In genomic region chr2:28446515-28447314, GRCm38 (mm10) we compare ENCODE assay signal across 8 mouse cellular contexts. TPM values are rescaled to one million over a fixed set of nuclear protein-coding genes. Genes with fewer than 3 reads are reported as not detected.
DNase-seq lines count a peak whose midpoint lies in the region; ATAC-seq and TF ChIP-seq lines count a peak whose summit lies in the region.

Gene Ppp1r26, plus strand, starts transcription at chr2:28446800.

- no peak for ATAC-seq in erythroblast, adult 5-6 weeks (replicated peaks; ENCODE audit: low FRiP score, poor library complexity, severe bottlenecking)
- ATAC-seq in forebrain, embryonic 15.5 days (replicated peaks): peak; percentile 69
- peak; percentile 62; the same call in 1 of the 2 replicates for ATAC-seq in hindbrain, postnatal 0 days
- peak; percentile 64 for ATAC-seq in midbrain, embryonic 14.5 days (ENCODE audit: low FRiP score, low TSS enrichment)

- TF ChIP-seq CTCF in hindbrain, postnatal 0 days (IDR thresholded peaks at IDR 0.05; ENCODE audit: low read depth): no peak

- no peaks in the 10 kb centered on the region for H3K36me3 ChIP-seq in erythroblast, embryonic 14.5 days (ENCODE audit: control insufficient read depth)
- H3K36me3 ChIP-seq in forebrain, embryonic 15.5 days: peaks cover 7% of the 10 kb centered on the region; the same call in 1 of the 2 replicates
- H3K36me3 ChIP-seq in hindbrain, postnatal 0 days (ENCODE audit: insufficient read depth, low read length): peaks cover 13% of the 10 kb centered on the region; the same call in 1 of the 2 replicates
- peaks cover 24% of the 10 kb centered on the region for H3K36me3 ChIP-seq in midbrain, embryonic 14.5 days (ENCODE audit: control insufficient read depth, insufficient read depth, low read length)

- H3K4me1 ChIP-seq in erythroblast, embryonic 14.5 days (ENCODE audit: control insufficient read depth): no peaks in the 10 kb centered on the region
- peaks cover 17% of the 10 kb centered on the region for H3K4me1 ChIP-seq in forebrain, embryonic 15.5 days
- H3K4me1 ChIP-seq in hindbrain, postnatal 0 days (ENCODE audit: insufficient read depth, low read length): 0 out of 2 replicates have a peak, but pooled peaks cover 4% of the 10 kb centered on the region
- peaks cover 13% of the 10 kb centered on the region for H3K4me1 ChIP-seq in midbrain, embryonic 14.5 days (ENCODE audit: control insufficient read depth, insufficient read depth, low read length)

- H3K4me3 ChIP-seq in erythroblast, embryonic 14.5 days (replicated peaks): peak within 1 kb of the TSS; percentile 37
- peak within 1 kb of the TSS; percentile 80 for H3K4me3 ChIP-seq in forebrain, embryonic 15.5 days
- H3K4me3 ChIP-seq in hindbrain, postnatal 0 days (ENCODE audit: low read length): peak within 1 kb of the TSS; percentile 77
- peak within 1 kb of the TSS; percentile 80 for H3K4me3 ChIP-seq in midbrain, embryonic 14.5 days (replicated peaks; ENCODE audit: low read depth, low read length)

- H3K27me3 ChIP-seq in erythroblast, embryonic 14.5 days (ENCODE audit: control insufficient read depth): peaks cover 44% of the 10 kb centered on the region
- no peaks in the 10 kb centered on the region for H3K27me3 ChIP-seq in forebrain, embryonic 15.5 days
- no peaks in the 10 kb centered on the region for H3K27me3 ChIP-seq in hindbrain, postnatal 0 days (ENCODE audit: insufficient read depth, low read length)
- no peaks in the 10 kb centered on the region for H3K27me3 ChIP-seq in midbrain, embryonic 14.5 days (ENCODE audit: control insufficient read depth, insufficient read depth, low read length)

- H3K27ac ChIP-seq in forebrain, embryonic 15.5 days (replicated peaks): peak within 1 kb of the TSS; percentile 74
- peak within 1 kb of the TSS; percentile 85 for H3K27ac ChIP-seq in hindbrain, postnatal 0 days
- H3K27ac ChIP-seq in midbrain, embryonic 14.5 days (replicated peaks; ENCODE audit: low read depth, low read length): peak within 1 kb of the TSS; percentile 82

- intact Hi-C loops in left cerebral cortex, postnatal 36 days (cut with DNase I): no loop called here

- H3K9me3 ChIP-seq in erythroblast, embryonic 14.5 days (ENCODE audit: control insufficient read depth, low read length): no peaks in the 10 kb centered on the region
- H3K9me3 ChIP-seq in forebrain, embryonic 15.5 days: no peaks in the 10 kb centered on the region
- no peaks in the 10 kb centered on the region for H3K9me3 ChIP-seq in hindbrain, postnatal 0 days (ENCODE audit: low read length)
- H3K9me3 ChIP-seq in midbrain, embryonic 14.5 days (ENCODE audit: control insufficient read depth, low read length): no peaks in the 10 kb centered on the region

- peak within 1 kb of the TSS; percentile 69 for H3K9ac ChIP-seq in forebrain, embryonic 15.5 days (replicated peaks)
- peak within 1 kb of the TSS; percentile 87 for H3K9ac ChIP-seq in hindbrain, postnatal 0 days (replicated peaks; ENCODE audit: low read length)
- H3K9ac ChIP-seq in midbrain, embryonic 14.5 days (replicated peaks; ENCODE audit: low read length): peak within 1 kb of the TSS; percentile 87

- peak; percentile 49 for DNase-seq in cerebellum, adult 11 months
- peak; percentile 82 for DNase-seq in hindbrain, postnatal 0 days (ENCODE audit: low spot score)
- DNase-seq in left cerebral cortex, postnatal 36 days (ENCODE audit: low spot score in 2 of 2): peak; percentile 58 to 77
- peak; percentile 83 for DNase-seq in midbrain, embryonic 14.5 days
- DNase-seq in testis, postnatal 10 days (ENCODE audit: low spot score): peak; percentile 60

- H3K4me2 ChIP-seq in forebrain, embryonic 15.5 days (replicated peaks): peak within 1 kb of the TSS; percentile 97
- peak within 1 kb of the TSS; percentile 91 for H3K4me2 ChIP-seq in hindbrain, postnatal 0 days (ENCODE audit: low read depth, low read length)
- H3K4me2 ChIP-seq in midbrain, embryonic 14.5 days (ENCODE audit: low read length): peak within 1 kb of the TSS; percentile 91

- WGBS in forebrain, embryonic 15.5 days: under 1% methylated on average over 109 of the region's 118 CpGs
- under 1% methylated on average over 78 of the region's 118 CpGs for WGBS in hindbrain, postnatal 0 days
- under 1% methylated on average over 111 of the region's 118 CpGs for WGBS in midbrain, embryonic 14.5 days

RNA-seq across cellular contexts. Expression of gene Ppp1r26, which starts in this region (rescaled TPM):
- polyA plus RNA-seq in erythroblast, embryonic 14.5 days (2012): 0.01 TPM in 1 of 2 replicates, not detected in the other
- not detected in 2 replicates for total RNA-seq in erythroblast, adult 5-6 weeks (2015; ENCODE audit: low replicate concordance)
- total RNA-seq in erythroblast, adult 5-6 weeks (2017; ENCODE audit: low replicate concordance): 0.28 TPM in 1 of 2 replicates, not detected in the other
- 8.6 and 9.3 TPM in 2 replicates for polyA plus RNA-seq in forebrain, embryonic 15.5 days (2015; fragmentation: Nextera tagmentation; extraction: Ambion mirVana)
- 58.8 and 78.7 TPM in 2 replicates for total RNA-seq in hindbrain, postnatal 0 days (2014; rRNA removed)
- 10.4 and 11.2 TPM in 2 replicates for polyA plus RNA-seq in hindbrain, postnatal 0 days (2015; fragmentation: Nextera tagmentation; extraction: Ambion mirVana)
- 10 to 100 TPM; 26.8 to 30.3 TPM for total RNA-seq in left cerebral cortex, postnatal 36 days (2021)
- 12.5 and 15.5 TPM in 2 replicates for polyA plus RNA-seq in midbrain, embryonic 14.5 days (2014; fragmentation: Nextera tagmentation; extraction: Ambion mirVana)

Comparison
In these comparisons a context has a peak if more than half of its experiments do, and no peak if none do; other contexts are left out.
1. RNA of gene Ppp1r26 (total RNA-seq): 58.8 to 78.7 TPM in hindbrain, postnatal 0 days and 26.8 to 30.3 TPM in left cerebral cortex, postnatal 36 days; 0.28 TPM in erythroblast, adult 5-6 weeks; every median in the first group is over 10 times any median in the second.
2. Peak in every context shown above with its lines, with median percentiles within 50 percentile points of each other: H3K4me3 ChIP-seq, DNase-seq, H3K27ac ChIP-seq, H3K4me2 ChIP-seq and H3K9ac ChIP-seq.